Mouse (Mus musculus): ENCODE data around the gene Colgalt1. TPM values are rescaled to one million over a fixed set of nuclear protein-coding genes. Genes with fewer than 3 reads are reported as not detected.
A peak's percentile ranks its signal among the peaks of the same experiment; 100 is the strongest.

Colgalt1 gene
- total RNA-seq, 2 experiments from 2014 or later = 49.3 to 51.5 TPM

GRCm38 (mm10) chr8:71619786-71620185, 9.0 kb downstream of the Colgalt1 start:
- intact Hi-C loops (cut with DNase I) = no loop called here

GRCm38 (mm10) chr8:71625088-71625487, 14.3 kb downstream of the Colgalt1 start:
- peak in 1 of 2 experiments; percentile 24 for DNase-seq (ENCODE audit: low spot score in 2 of 2)
- intact Hi-C loops (cut with DNase I) = no loop called here

More at GRCm38 (mm10) chr8:71619786-71620185, 9.0 kb downstream of the Colgalt1 start:
- no peak for DNase-seq (ENCODE audit: low spot score in 2 of 2)

GRCm38 (mm10) chr8:71626753-71627152, 16.0 kb downstream of the Colgalt1 start:
- DNase-seq (ENCODE audit: low spot score in 2 of 2) = no peak
- intact Hi-C loops (cut with DNase I) = no loop called here

DNA sequence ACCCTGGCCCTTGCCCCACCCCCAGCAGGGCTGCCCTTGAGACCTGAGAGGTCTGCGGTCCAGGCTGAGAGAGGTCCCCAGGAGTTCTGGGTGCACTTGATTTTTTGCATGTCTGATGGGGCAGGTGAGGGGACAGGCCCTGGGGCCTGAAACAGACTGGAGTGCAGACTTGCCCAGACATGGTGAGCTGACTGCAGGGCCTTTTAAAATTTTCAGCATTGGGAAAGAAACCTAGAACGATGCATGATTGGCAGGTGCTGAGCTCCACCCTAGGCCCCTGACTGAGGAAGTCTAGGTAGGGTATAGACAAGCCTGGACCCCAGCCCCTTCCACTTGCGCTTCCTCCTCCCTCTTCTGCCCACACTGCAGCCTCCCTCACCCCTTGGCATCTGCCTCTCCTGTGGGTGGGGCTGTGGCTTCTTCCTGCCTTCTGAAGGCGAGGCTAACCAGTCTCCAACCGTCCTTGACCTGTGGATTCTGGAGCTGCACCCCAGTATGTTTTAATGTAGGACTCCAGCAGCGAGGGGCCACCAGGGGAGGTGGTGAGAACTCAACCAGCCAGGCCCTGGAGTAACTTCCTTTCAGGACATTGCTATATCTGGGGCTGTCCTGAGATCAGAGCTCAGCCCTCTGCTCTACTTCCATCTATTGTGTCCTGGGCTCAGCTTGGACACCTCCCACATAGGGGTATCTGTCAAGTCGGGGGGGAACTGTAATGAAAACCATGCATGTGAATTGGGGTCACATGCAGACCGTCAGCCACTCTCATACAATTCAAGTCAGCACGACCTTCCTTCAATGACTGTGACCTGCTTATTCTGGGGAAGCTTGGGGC, 16.7 kb downstream of the Colgalt1 start:
- peak in 1 of 2 experiments; percentile 22 for DNase-seq (ENCODE audit: low spot score in 2 of 2)

GRCm38 (mm10) chr8:71628396-71629095, 17.7 kb downstream of the Colgalt1 start:
- DNase-seq (ENCODE audit: low spot score in 2 of 2) = no peak
- intact Hi-C loops (cut with DNase I) = no loop called here

More for the DNA sequence above, 16.7 kb downstream of the Colgalt1 start:
- intact Hi-C loops (cut with DNase I) = no loop called here

DNA sequence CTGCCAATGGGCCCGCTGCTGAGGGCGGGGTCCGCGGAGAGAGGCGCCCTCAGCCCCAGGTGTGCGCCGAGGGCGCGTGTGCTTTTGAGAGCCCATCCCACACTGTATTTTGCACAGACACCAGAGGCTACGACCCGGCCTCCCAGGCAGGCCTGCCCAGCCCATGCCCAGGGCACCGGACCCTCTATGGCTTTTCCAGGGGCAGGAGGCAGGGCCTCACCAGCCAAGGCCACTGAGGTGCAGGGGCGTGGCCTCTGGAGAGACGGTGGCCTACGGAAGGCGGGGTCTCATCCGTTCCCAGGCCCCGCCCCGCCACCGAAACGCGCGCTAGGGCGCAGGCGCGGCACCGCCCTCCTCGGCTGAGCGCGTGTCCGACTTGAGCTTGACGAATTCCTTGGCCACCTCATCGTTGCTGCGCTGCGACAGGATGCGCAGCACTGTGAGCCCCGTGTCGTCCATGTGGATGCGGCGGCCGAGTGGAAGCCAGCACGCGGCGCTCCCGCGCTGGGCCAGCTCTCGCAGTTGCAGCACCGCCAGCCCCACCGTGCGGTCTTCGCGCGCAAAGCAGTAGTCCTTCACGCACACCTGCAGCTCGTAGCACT, 18.4 kb downstream of the Colgalt1 start:
- intact Hi-C loops (cut with DNase I) = no loop called here
- DNase-seq (ENCODE audit: low spot score in 2 of 2) = peak; percentile 89 to 91

DNA sequence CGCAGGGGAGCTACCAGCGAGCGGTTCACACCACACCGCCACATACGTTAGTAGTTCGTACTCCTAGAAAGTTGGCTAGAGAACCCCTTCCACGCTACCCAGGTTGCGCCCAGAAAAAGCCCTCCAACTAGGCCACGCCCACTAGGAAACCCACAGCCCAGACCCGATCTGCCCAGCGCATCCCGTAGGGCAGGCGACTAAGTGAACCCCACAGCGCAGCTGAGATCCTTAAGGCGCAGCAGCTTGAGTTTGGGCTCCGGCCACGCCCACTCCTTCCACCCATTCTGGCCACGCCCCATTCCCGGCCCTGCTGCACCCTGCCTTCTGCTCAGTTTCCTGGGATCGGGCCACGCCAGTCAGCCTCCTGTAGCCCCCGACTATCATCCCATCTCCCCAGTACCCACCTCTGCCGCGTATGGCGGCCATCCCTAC, 19.0 kb downstream of the Colgalt1 start:
- DNase-seq (ENCODE audit: low spot score in 2 of 2) = peak in 1 of 2 experiments; percentile 23
- intact Hi-C loops (cut with DNase I) = no loop called here

GRCm38 (mm10) chr8:71630761-71631160, 20.0 kb downstream of the Colgalt1 start:
- DNase-seq (ENCODE audit: low spot score in 2 of 2) = no peak
- intact Hi-C loops (cut with DNase I) = no loop called here

- intact Hi-C loops (cut with DNase I) = loop anchor here (2.0 kb wide), 1 partner anchor 71 kb away; no protein-coding TSS in a partner anchor
- no peak for DNase-seq (ENCODE audit: low spot score in 2 of 2)
Observed at GRCm38 (mm10) chr8:71631897-71632296, 21.1 kb downstream of the Colgalt1 start.

- no peak for DNase-seq (ENCODE audit: low spot score in 2 of 2)
- intact Hi-C loops (cut with DNase I) = loop anchor here (2.0 kb wide), 1 partner anchor 72 kb away; no protein-coding TSS in a partner anchor
Observed at GRCm38 (mm10) chr8:71633164-71633563, 22.4 kb downstream of the Colgalt1 start.

GRCm38 (mm10) chr8:71633981-71634667, 23.3 kb downstream of the Colgalt1 start:
- DNase-seq (ENCODE audit: low spot score in 2 of 2) = no peak
- intact Hi-C loops (cut with DNase I) = loop anchor here (2.0 kb wide), 1 partner anchor 73 kb away; no protein-coding TSS in a partner anchor

GRCm38 (mm10) chr8:71637149-71638095, 26.6 kb downstream of the Colgalt1 start:
- intact Hi-C loops (cut with DNase I) = no loop called here
- DNase-seq (ENCODE audit: low spot score in 2 of 2) = no peak

DNA sequence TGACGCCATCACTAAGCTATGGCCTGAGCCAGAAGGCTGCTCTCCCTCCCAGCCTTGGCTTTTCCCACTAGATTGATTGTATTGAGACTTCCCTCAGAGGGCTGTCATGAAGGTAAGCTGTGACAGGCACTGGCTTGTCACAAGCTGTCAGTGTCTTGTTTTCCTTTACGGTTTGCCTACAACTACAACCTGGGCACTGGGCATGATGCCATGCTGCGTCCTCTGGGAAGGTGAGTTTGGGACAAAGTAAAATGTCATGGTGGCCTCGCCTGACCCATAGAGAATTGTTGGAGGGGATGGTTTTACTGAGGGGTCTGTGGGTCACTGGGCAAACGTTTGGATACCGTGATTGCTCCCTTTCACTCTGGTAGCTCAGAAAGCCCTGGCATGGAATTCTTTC, 27.5 kb downstream of the Colgalt1 start:
- no peak for DNase-seq (ENCODE audit: low spot score in 2 of 2)
- intact Hi-C loops (cut with DNase I) = no loop called here

DNA sequence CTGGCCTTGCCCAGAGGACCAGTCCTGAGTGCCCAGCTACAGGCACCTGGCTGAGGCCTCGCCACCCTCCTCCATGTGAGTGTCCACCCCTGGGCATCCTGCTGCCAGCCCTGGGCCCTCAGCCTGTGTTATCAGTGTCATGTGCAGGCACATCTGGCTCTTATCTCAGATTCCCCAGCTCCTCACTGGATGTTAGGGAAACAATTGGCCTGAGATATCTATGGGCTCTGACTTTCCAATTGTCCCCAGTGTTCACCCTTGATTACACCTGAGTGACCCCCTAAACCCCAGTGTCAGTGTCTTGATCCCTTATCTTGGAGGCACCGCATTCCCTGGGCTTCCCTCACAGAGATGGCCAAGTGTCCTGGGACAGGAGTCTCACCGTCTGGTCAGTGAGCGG, 28.5 kb downstream of the Colgalt1 start:
- intact Hi-C loops (cut with DNase I) = no loop called here
- no peak for DNase-seq (ENCODE audit: low spot score in 2 of 2)

- intact Hi-C loops (cut with DNase I) = no loop called here
- DNase-seq (ENCODE audit: low spot score in 2 of 2) = no peak
Observed at GRCm38 (mm10) chr8:71645510-71645909, 34.7 kb downstream of the Colgalt1 start.

DNA sequence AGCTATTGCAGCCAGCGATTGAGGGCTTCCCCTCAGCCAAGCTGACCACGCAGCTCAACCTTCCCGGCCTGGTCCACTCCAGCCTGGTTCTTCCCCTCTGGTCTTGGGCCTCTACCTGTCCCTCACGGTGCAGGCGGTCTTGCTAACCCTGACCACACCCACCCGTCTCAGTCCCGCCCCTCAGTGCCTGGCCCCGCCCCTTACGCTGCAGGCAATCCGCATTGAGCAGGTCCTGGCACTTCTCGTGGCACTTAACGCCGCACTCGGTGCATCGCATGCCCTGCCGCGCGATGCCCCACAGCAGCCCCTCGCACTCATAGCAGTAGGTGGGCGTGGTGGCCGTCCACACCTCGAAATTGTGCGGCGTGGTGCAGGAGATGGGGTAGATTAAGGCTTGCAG, 43.8 kb downstream of the Colgalt1 start:
- DNase-seq (ENCODE audit: low spot score in 2 of 2) = no peak
- intact Hi-C loops (cut with DNase I) = no loop called here

GRCm38 (mm10) chr8:71657816-71658215, 47.0 kb downstream of the Colgalt1 start:
- intact Hi-C loops (cut with DNase I) = no loop called here
- no peak for DNase-seq (ENCODE audit: low spot score in 2 of 2)

GRCm38 (mm10) chr8:71658515-71659049, 47.8 kb downstream of the Colgalt1 start:
- DNase-seq (ENCODE audit: low spot score in 2 of 2) = no peak
- intact Hi-C loops (cut with DNase I) = no loop called here

All from left cerebral cortex, postnatal 25 days (tissue).